Mouse (Mus musculus) ES-E14 (cell line): Measurements from ENCODE around the gene Ms4a6c.

Source experiments
- MAFK ChIP-seq: IDR thresholded peaks from 2 replicates; pipeline ENCODE4 v1.6.1; 2014; ENCODE audit warnings: mild to moderate bottlenecking, low read depth, low read length, inconsistent platforms; ENCODE audit not compliant: insufficient read depth
- ZC3H11A ChIP-seq: IDR thresholded peaks from 2 replicates; pipeline ENCODE4 v1.6.1; 2012; ENCODE audit warnings: low read depth, mild to moderate bottlenecking, inconsistent platforms, low read length, borderline replicate concordance
- ZNF384 ChIP-seq: IDR thresholded peaks from 2 replicates; pipeline ENCODE4 v1.6.1; 2012; ENCODE audit warnings: low read depth, low read length, inconsistent platforms

DNA sequence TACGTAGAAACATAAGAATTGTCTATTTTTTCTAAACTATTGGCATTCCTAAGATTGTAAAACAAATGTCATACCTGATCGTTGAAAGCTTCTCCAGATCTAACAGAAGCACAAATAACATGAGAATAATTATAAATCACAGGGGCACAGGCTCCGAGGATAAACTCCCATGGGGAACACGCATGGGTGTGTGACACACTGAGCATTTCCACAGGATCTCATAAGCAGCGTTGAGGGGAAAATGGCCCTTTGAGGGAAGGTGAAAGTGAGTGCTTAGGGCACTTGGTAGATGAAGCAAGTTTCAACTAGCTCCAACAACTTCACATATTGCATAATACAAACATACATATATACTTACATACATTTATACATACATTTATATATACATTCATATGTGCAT is 25.2 kb upstream of the Ms4a6c start:
- no peak for TF ChIP-seq ZNF384
- TF ChIP-seq MAFK = no peak
- TF ChIP-seq ZC3H11A = no peak
